Mouse (Mus musculus) kidney, embryonic 16.5 days (tissue): Measurements from ENCODE around the gene Lgi2. TPM values are rescaled to one million over a fixed set of nuclear protein-coding genes. Genes with fewer than 3 reads are reported as not detected.
A peak's percentile ranks its signal among the peaks of the same experiment; 100 is the strongest.

ENCODE experiments used
- ATAC-seq: fragments of 200-750 bp; cut with Nextera tagmentation; 2 replicates; pipeline ENCODE4 v1.8.0; 2017; ENCODE audit warnings: moderate TSS enrichment; ENCODE audit not compliant: low FRiP score, low TSS enrichment
- H3K27ac ChIP-seq: fragments of 300-500 bp; sonication (generic); 2 replicates; pipeline ENCODE4 v1.5.1; 2014; ENCODE audit warnings: low read length
- H3K27me3 ChIP-seq: fragments of 300-500 bp; sonication (generic); 2 replicates; pipeline ENCODE4 v1.6.1; 2014; ENCODE audit warnings: low read length, control low read depth, mixed read lengths; ENCODE audit not compliant: insufficient read depth
- H3K36me3 ChIP-seq: fragments of 300-500 bp; sonication (generic); 2 replicates; pipeline ENCODE4 v1.6.1; 2014; ENCODE audit warnings: low read length, control low read depth, mixed read lengths; ENCODE audit not compliant: insufficient read depth
- H3K4me1 ChIP-seq: fragments of 300-500 bp; sonication (generic); 2 replicates; pipeline ENCODE4 v1.6.1; 2014; ENCODE audit warnings: low read length, control low read depth, mixed read lengths; ENCODE audit not compliant: insufficient read depth
- H3K4me2 ChIP-seq: fragments of 300-500 bp; sonication (generic); replicated peaks from 2 replicates; pipeline ENCODE4 v1.6.1; 2014; ENCODE audit warnings: low read depth, low read length
- H3K4me3 ChIP-seq: fragments of 300-500 bp; sonication (generic); 2 replicates; pipeline ENCODE4 v1.5.1; 2014; ENCODE audit warnings: mild to moderate bottlenecking, low read length
- H3K9ac ChIP-seq: fragments of 300-500 bp; sonication (generic); replicated peaks from 2 replicates; pipeline ENCODE4 v1.6.1; 2014; ENCODE audit warnings: low read length
- H3K9me3 ChIP-seq: fragments of 300-500 bp; sonication (generic); 2 replicates; pipeline ENCODE4 v1.6.1; 2016; ENCODE audit warnings: low read length, control low read depth
- WGBS: fragments of 180-500 bp; shearing (Covaris S2); extraction: QIAGEN DNeasy Blood & Tissue Kit; methylation state at CpG from one replicate; pipeline ENCODE4 v1.1.7; 2014; 5-methylcytosine and 5-hydroxymethylcytosine counted together
- polyA plus RNA-seq: library from polyadenylated mRNA; unstranded; fragments of >200 nt; fragmentation: Nextera tagmentation; extraction: Ambion mirVana; gene quantifications from 2 replicates; pipeline ENCODE4 v1.2.1, GENCODE M21; 2015

The Lgi2 gene
- polyA plus RNA-seq, 1 experiment from 2014 or later: 2.9 TPM

- WGBS: 61% methylated on average over 4 of the region's 4 CpGs
- Histone ChIP-seq H3K27ac (no peak overlapping the region), H3K36me3 (no peaks in the 10 kb centered on the region), H3K4me3 (no peak overlapping the region), H3K9ac (no peak overlapping the region), H3K4me1 (no peaks in the 10 kb centered on the region), H3K27me3 (no peaks in the 10 kb centered on the region), H3K4me2 (no peak overlapping the region), H3K9me3 (no peaks in the 10 kb centered on the region)
- ATAC-seq: no peak
Measured at GRCm38 (mm10) chr5:52543770-52544169, 22.5 kb downstream of the Lgi2 start.

GRCm38 (mm10) chr5:52540186-52540585 is 26.1 kb downstream of the Lgi2 start:
- Histone ChIP-seq H3K36me3 (no peaks in the 10 kb centered on the region), H3K27ac (peak overlapping the region; percentile 41; the same call in 1 of the 2 replicates), H3K9ac (no peak overlapping the region), H3K4me1 (peaks cover 17% of the 10 kb centered on the region), H3K4me2 (no peak overlapping the region), H3K9me3 (no peaks in the 10 kb centered on the region), H3K27me3 (no peaks in the 10 kb centered on the region), H3K4me3 (no peak overlapping the region)
- no peak for ATAC-seq
- 70% methylated on average over 3 of the region's 3 CpGs for WGBS

GRCm38 (mm10) chr5:52539483-52539882 is 26.8 kb downstream of the Lgi2 start:
- H3K9ac ChIP-seq: no peak overlapping the region
- H3K27ac ChIP-seq: peak overlapping the region; percentile 41; the same call in 1 of the 2 replicates
- H3K9me3 ChIP-seq: no peaks in the 10 kb centered on the region
- no peak overlapping the region for H3K4me2 ChIP-seq
- peak; percentile 30; the same call in 1 of the 2 replicates for ATAC-seq
- H3K36me3 ChIP-seq: no peaks in the 10 kb centered on the region
- no peak overlapping the region for H3K4me3 ChIP-seq
- H3K27me3 ChIP-seq: no peaks in the 10 kb centered on the region
- H3K4me1 ChIP-seq: peaks cover 21% of the 10 kb centered on the region

- Histone ChIP-seq H3K4me1 (peaks cover 26% of the 10 kb centered on the region), H3K9me3 (no peaks in the 10 kb centered on the region), H3K9ac (no peak overlapping the region), H3K27me3 (no peaks in the 10 kb centered on the region), H3K4me3 (no peak overlapping the region), H3K4me2 (no peak overlapping the region), H3K27ac (no peak overlapping the region), H3K36me3 (no peaks in the 10 kb centered on the region)
- peak; percentile 71 for ATAC-seq
- 53% methylated on average over 7 of the region's 7 CpGs for WGBS
Measured at GRCm38 (mm10) chr5:52537024-52537423, 29.2 kb downstream of the Lgi2 start.

- H3K27me3 ChIP-seq: no peaks in the 10 kb centered on the region
- no peak overlapping the region for H3K4me3 ChIP-seq
- no peak overlapping the region for H3K9ac ChIP-seq
- H3K27ac ChIP-seq: peak overlapping the region; percentile 16; the same call in 1 of the 2 replicates
- ATAC-seq: peak; percentile 39; the same call in 1 of the 2 replicates
- H3K36me3 ChIP-seq: no peaks in the 10 kb centered on the region
- 45% methylated on average over 14 of the region's 14 CpGs for WGBS
- no peak overlapping the region for H3K4me2 ChIP-seq
- H3K9me3 ChIP-seq: no peaks in the 10 kb centered on the region
- H3K4me1 ChIP-seq: peaks cover 26% of the 10 kb centered on the region
Measured at GRCm38 (mm10) chr5:52534798-52535590, 31.3 kb downstream of the Lgi2 start.

- Histone ChIP-seq H3K4me2 (no peak overlapping the region), H3K4me3 (no peak overlapping the region), H3K9me3 (no peaks in the 10 kb centered on the region), H3K36me3 (no peaks in the 10 kb centered on the region), H3K27me3 (no peaks in the 10 kb centered on the region), H3K4me1 (peaks cover 26% of the 10 kb centered on the region), H3K9ac (no peak overlapping the region), H3K27ac (no peak overlapping the region)
- 87% methylated on average over 9 of the region's 9 CpGs for WGBS
- no peak for ATAC-seq
Measured at GRCm38 (mm10) chr5:52533705-52534104, 32.6 kb downstream of the Lgi2 start.

- ATAC-seq: no peak
- no peak overlapping the region for H3K27ac ChIP-seq
- no peaks in the 10 kb centered on the region for H3K36me3 ChIP-seq
- 27% methylated on average over 7 of the region's 7 CpGs for WGBS
- 0 out of 2 replicates have a peak, but pooled peaks cover 5% of the 10 kb centered on the region for H3K4me1 ChIP-seq
- H3K4me3 ChIP-seq: no peak overlapping the region
- H3K27me3 ChIP-seq: no peaks in the 10 kb centered on the region
- H3K9ac ChIP-seq: no peak overlapping the region
- no peaks in the 10 kb centered on the region for H3K9me3 ChIP-seq
- no peak overlapping the region for H3K4me2 ChIP-seq
Measured at GRCm38 (mm10) chr5:52528545-52528944, 37.7 kb downstream of the Lgi2 start.

GRCm38 (mm10) chr5:52526324-52526986 is 39.8 kb downstream of the Lgi2 start:
- Histone ChIP-seq H3K9me3 (no peaks in the 10 kb centered on the region), H3K4me2 (no peak overlapping the region), H3K27me3 (no peaks in the 10 kb centered on the region), H3K9ac (no peak overlapping the region), H3K4me1 (no peaks in the 10 kb centered on the region), H3K36me3 (no peaks in the 10 kb centered on the region), H3K27ac (no peak overlapping the region), H3K4me3 (no peak overlapping the region)
- 89% methylated on average over 8 of the region's 8 CpGs for WGBS
- ATAC-seq: no peak

- ATAC-seq: no peak; the same call in 1 of the 2 replicates
- no peak overlapping the region for H3K9ac ChIP-seq
Measured at GRCm38 (mm10) chr5:52524207-52524606, 42.1 kb downstream of the Lgi2 start.

GRCm38 (mm10) chr5:52519921-52520320 is 46.3 kb downstream of the Lgi2 start:
- H3K4me2 ChIP-seq: no peak overlapping the region
- 79% methylated on average over 2 of the region's 2 CpGs for WGBS
- no peak overlapping the region for H3K27ac ChIP-seq
- no peak overlapping the region for H3K4me3 ChIP-seq
- H3K27me3 ChIP-seq: 0 out of 2 replicates have a peak, but pooled peaks cover 5% of the 10 kb centered on the region
- 0 out of 2 replicates have a peak, but pooled peaks cover 4% of the 10 kb centered on the region for H3K4me1 ChIP-seq
- H3K9me3 ChIP-seq: peaks cover 4% of the 10 kb centered on the region
- no peaks in the 10 kb centered on the region for H3K36me3 ChIP-seq
- no peak for ATAC-seq
- no peak overlapping the region for H3K9ac ChIP-seq

More at GRCm38 (mm10) chr5:52524207-52524606, 42.1 kb downstream of the Lgi2 start:
- H3K36me3 ChIP-seq: no peaks in the 10 kb centered on the region
- H3K4me2 ChIP-seq: no peak overlapping the region
- H3K4me1 ChIP-seq: no peaks in the 10 kb centered on the region
- no peaks in the 10 kb centered on the region for H3K27me3 ChIP-seq
- H3K4me3 ChIP-seq: no peak overlapping the region
- 57% methylated on average over 3 of the region's 3 CpGs for WGBS
- H3K27ac ChIP-seq: no peak overlapping the region
- H3K9me3 ChIP-seq: peaks cover 4% of the 10 kb centered on the region
